Mouse (Mus musculus) 3134 (cell line): ENCODE results near the gene Syngr4.
A peak's percentile ranks its signal among the peaks of the same experiment; 100 is the strongest.
"Not testable (repeated sequence)": the region's sequence is repeated elsewhere in the genome, so short reads cannot be mapped to it uniquely, and the experiment has no call there.

Source experiments
- DNase-seq: peaks from one replicate; pipeline ENCODE4 v3.0.0-alpha.2; 2011; ENCODE audit warnings: low spot score; ENCODE audit not compliant: insufficient read length; ENCODE audit errors: extremely low read depth

The Syngr4 gene

DNA sequence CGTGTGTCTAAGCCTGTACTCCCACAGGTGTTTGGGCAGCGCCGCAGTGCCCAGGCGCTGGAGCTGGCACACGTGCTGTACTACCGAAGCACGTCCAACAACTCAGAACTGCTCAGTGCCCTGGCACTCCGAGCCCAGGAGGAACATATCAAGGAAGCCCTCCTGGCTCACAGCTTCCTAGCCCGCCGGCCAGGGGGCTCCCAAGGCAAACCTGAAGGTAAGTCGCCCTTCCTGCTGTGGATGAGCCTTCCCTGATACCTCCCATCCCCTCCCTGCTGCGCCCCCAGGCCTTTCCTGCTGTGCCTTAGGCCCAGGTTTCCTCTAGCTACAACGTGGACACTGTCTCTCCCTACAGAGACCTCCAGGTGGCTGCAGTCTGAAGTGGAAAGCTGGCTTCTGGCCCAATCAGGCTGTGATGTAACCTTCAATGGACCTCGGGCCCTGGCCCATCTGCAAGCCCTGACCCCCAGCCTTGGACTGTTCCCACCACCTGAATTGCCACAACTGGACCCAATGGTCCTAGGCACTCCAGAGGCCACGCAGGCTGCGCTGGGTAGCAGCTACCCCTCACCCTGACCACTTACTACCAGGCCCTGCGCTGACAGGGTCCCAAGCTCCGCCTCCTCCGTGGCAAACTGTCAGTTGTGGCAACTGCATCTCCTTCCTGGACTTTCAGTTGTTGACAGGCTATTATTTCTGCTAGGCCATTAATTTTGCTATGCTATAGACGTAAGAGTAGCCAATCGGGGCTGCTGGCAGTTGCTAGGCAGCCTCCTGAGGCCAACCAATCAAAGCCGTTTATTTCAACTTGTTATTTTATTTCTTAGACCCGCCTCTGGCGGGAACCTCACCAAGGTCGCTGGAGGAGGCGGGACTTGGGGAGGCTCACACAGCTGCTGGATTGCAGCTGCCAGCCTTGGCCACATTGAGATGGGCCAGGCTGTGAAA lies 19.8 kb upstream of the Syngr4 start:
- DNase-seq, result peak; percentile 51

DNA sequence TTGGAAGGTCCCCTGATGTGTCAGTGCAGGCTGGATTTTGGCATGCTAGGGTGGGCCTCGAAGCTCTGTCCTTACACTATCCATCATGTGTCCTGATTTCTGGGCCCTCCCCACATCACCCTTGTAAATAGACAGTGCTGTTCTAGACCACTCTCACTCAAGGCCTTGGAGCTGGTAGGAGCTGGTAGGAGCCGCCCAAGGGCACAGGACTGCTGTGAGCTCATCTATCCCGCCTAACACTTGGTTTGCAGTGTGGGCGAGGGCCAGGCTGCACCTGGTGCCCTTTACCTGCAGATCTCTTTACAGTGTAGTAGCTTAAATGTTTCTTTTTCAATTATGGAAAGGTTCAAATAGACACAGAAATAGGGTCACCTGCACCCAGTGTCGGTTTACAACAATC lies 18.5 kb upstream of the Syngr4 start:
- no peak for DNase-seq

DNA sequence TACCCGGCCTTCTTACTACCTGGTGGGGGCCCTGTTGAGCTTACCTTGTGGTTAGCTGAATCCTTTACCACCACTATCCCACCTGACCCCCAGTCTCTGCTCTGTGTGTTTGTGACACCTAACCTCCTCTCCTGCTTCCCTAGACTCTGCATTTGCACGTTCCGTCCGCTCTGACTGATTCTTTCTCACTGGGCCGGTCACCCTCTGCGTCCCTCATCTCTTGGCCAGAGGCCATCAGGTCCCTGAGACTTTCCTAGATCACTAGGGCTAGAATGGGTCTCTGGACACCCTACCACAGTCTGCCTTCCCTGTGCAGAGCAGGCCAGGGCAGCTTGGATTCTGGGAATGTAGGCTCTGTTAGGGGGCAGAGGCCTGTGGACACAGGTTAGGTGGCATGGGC lies 17.6 kb upstream of the Syngr4 start:
- no peak for DNase-seq

DNA sequence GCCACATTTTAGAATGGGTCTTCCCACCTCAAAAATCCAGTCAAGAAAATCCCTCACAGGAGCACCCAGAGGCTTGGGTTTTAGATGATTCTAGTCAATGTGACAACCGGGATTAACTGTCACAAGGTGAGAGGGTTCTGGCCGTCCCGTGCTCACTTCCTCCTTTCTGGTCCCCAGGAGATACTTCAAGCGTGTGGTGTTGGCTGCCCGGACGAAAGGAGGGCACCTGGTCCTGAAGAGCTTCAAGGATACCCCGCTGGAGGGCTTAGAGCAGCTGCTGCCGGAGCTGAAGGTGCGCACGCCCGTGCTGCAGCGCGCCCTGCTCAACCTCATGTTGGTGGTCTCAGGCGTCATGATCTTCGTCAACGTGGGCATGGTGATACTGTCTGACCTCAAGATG lies 12.6 kb upstream of the Syngr4 start:
- DNase-seq, result no peak

GRCm38 (mm10) chr7:45908384-45908783 lies 11.9 kb upstream of the Syngr4 start:
- no peak for DNase-seq

DNA sequence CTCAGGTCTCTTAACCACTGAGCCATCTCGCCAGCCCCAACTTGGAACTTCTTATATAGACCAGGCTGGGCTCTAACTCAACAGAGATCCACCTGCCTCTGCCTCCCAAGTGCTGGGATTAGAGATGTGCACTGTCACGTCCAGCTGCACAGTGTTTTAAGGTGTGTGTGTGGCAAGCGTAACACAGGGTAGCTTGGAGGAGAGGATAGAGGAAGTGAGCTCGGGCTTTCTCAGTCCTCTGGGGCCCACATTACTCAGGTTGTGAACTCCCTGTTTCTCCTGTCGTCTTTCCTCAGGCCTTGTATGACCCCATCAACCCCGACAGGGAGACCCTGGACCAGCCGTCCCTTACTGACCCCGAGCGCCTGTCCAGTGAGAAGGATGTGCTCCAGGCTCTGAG lies 10.1 kb upstream of the Syngr4 start:
- no peak for DNase-seq

DNA sequence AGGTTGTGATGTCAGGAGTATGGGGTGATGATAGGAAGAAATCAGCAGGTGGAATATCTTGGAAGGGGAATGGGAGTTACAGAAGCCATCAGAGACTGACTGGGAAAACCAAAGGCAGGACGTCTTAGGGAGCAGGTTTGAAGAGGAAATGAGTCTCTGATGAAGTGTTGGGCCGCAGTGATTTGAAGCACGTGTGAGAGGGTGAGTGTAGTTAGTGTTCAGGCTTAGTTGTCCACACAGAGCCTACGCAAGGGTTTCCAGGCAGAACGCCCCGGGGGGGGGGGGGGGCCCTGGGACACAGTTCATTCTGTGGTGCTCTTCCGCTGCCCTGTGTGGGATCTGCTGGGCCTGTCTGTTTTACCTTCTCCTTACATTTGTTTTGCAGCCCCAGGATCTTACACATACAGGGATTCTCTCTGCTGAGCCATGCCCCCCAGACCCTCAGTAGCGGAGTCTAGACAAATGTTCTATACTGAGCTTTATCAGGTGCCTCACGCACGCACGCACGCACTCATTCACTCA lies 6.0 kb upstream of the Syngr4 start:
- DNase-seq, result peak; percentile 38

DNA sequence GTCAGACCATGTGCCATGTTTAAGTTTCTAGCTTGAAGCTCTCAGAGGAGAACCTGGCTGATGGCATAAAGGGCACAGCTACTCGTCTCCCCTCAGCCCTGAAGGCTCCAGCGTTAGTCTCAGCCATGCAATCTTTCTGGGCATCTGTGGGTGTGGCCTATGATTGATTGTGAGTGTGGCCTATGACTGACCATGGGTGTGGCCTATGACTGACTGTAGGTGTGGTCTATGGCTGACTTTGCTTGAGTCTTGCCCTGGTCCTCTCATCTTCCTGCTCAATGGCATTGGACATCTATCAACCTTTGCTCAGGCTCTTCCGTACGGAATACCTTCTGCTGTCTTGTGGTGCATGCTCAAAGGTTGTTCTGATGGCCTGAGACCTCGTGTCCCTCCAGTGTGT lies 5.0 kb upstream of the Syngr4 start:
- no peak for DNase-seq

GRCm38 (mm10) chr7:45898125-45898524 lies 1.6 kb upstream of the Syngr4 start:
- peak; percentile 33 for DNase-seq

GRCm38 (mm10) chr7:45897258-45897757 lies 794 bp upstream of the Syngr4 start:
- DNase-seq, result peak; percentile 81

DNA sequence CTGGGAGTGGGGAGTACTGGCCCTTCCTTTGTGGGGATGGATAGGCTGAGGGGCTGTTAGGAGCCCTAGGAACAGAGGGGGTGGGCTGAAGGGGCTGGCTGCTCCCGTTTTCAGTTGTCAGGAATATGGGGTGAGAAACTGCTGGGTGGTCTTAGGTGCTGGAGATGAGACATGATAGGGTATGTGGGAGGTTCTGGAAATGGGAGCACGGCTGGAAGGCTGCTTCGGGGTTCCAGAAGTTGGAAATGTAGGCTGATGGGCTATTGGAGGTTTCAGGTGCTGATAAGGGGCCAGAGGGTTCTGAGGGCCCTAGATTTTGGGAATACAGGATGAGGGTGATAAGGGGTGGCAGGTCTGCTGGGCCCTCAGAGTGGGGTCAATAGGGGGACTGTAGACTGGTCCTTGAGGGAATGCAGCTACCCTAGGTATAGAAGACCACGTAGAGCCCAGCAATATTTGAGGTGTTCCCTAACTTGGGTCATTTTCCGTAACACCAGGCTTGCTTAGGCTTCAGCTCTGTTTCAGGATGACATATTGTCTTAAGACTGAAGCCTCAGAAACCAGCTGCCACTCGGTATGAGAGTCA lies 490 bp downstream of the Syngr4 start:
- DNase-seq, result no peak

DNA sequence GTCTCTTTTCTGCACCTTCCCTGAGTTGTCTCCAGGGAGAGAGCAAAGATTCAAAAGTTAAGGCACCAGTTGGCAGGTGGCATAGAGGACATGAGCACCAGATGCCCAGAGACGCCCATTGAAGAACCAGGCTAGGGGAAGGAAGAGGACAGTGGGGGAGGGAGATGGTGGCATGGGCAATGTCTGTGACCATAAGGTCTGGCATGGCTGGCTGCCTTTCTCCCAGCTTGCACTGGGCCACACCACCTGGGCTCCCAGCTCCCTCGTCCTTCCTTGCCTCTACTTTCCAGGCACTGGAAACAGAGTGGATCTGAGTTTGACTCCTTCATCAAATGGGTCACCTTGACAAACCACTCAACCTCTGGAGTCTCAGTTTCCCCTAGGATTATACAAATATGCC lies 3.9 kb downstream of the Syngr4 start:
- no peak for DNase-seq

DNA sequence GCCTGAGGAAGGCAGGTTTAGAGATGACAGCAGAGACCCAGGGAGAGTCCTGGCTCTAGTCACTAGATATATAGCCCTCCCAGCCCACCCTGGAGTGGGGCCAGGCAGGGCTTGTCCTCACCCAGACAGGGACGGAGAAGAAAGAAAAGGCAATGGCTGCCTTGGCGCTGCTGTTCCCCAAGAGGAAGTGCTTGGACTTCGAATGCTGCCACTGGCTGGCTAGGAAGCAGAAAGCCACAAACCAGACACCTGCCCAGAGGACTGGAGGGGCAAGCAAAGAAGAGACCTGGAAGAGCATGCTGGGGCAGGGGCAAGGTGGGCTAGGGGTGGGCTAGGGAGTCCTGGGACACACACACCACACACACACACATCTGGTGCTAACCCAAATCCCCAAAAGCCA lies 9.3 kb downstream of the Syngr4 start:
- no peak for DNase-seq

DNA sequence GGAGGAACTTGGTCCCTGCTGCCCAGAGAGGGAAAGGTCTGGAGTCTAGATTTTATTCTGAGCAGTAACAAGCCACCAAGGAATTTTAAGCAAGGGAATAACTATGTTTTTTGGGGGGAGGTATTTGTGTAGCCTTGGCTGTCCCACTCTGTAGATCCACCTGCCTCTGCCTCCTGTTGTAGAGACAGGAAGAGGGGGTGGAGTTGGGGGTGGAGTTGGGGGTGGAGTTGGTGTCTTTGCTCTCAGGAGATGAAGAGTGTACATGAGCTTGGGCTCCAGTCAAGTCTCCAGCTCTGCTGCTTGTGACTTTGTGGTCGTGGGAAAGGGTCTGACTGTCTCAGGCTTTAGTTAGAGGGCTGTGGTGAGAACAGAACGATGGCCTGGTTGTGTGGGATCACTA lies 15.5 kb downstream of the Syngr4 start:
- no peak for DNase-seq

- DNase-seq, result no peak
These were observed 16.0 kb downstream of the Syngr4 start for GRCm38 (mm10) chr7:45880531-45880930.

DNA sequence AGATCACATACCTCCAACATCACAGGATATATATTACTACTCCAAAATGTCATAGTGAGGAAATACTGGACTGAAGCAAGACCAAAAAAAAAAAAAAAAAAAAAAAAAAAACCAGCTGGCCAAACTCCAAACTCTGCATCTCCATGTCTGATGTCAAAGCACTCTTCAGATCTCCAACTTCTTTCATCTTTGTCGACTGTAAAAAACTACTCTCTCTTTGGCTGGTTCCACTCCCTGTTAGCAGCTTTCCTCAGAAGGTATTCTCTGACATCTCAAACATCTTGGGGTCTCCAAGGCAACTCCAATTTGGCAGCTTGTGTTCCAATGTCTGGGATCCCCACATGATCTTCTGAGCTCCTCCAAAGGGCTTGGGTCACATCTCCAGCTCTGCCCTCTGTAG lies 18.2 kb downstream of the Syngr4 start, which contains the start of gene Grin2d:
TSS of gene Grin2d (minus strand) at position 101 of the 400 bp plus-strand sequence.
- not testable (repeated sequence) for DNase-seq

DNA sequence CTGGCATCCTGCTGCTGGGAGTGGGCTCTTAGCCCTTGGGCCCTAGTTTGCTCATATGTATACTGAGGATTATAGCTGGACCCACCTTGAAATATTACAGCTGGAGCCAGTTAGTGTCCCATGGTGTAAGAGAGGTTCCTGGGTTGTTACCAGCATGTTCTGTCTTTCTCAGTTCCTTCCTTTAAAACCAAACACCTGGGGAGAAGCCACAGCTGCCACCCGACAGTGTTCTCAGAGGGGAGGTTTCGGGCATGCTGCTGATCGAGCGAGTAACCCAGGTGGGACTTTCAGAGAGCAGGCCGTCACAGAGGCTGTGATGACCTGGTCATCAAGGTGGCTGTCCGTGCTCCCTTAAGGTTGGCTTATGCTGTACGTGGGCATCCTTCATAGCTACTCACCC lies 19.6 kb downstream of the Syngr4 start:
- DNase-seq, result no peak

- peak; percentile 75 for DNase-seq
These were observed 23.2 kb downstream of the Syngr4 start for GRCm38 (mm10) chr7:45873061-45873947.

DNA sequence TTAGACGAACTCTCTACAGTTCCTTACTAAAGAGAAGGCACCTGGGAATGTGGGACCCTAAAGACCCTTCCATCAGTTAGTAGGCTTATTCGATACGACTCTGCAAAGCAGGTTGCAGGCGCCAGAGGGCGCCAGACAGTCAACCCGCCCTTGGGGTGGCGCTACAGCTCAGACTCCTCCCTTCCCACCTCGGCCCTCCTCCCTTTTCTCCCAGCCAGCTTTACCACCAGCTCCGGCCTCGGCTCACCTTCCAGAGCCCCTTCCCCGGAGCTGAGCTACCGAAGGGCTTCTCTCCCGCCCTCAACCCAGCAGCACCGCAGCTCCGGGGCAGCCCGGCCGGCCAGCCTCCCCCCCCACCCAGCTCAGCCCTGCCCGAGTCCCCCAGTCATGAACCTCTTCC lies 23.9 kb downstream of the Syngr4 start, which contains the start of gene Kdelr1:
TSS of gene Kdelr1 (plus strand) at position 149 of the 400 bp plus-strand sequence.
- DNase-seq, result peak; percentile 81

DNA sequence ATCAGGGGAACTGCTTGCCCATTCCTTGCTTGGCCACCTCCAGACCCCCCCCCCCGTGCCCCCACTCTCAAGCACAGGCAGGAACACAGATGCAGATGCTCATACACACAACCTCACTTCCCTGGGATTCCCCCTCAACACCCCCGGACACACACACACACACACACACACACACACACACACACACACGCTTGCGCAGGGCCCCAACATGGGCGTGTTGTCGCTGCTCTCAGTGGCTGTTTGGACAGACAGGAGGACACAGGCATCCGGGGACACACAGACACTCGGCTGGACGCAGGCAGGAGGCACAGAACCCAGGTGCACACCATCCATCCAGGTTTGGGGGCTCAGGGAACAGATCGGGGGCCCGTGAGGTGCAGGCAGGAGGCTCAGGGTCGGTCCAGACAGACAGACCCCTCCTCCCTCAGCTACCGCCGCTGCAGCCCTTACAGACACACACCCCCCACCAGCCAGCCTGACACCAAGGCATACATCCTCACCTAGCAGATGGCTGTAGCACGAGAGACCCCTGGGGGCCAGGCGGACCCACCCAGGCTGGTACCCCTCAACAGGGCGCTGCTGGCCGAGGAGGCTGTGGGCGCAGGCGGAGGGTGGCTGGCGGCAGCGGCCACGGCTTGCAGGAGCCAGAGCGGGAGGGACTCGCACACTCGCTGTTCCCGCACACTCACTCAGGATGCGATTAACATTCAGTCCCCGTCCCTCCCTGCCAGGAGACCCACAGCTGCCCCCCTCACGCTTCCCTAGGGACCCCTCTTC lies 26.0 kb downstream of the Syngr4 start:
- DNase-seq, result no peak
